Mouse (Mus musculus) lung, adult 2 months (tissue): ENCODE results near the gene Zfp385c.

ENCODE experiments used
- CTCF ChIP-seq: fragments of 200-500 bp; IDR thresholded peaks from 2 replicates; pipeline ENCODE4 v1.5.1; 2011; ENCODE audit warnings: mild to moderate bottlenecking, low read length, control low read depth; ENCODE audit not compliant: insufficient read depth
- POLR2A ChIP-seq: fragments of 200-500 bp; IDR thresholded peaks from 2 replicates; pipeline ENCODE4 v1.6.1; 2011; ENCODE audit warnings: low read depth, mild to moderate bottlenecking, control low read depth, low read length, borderline replicate concordance; ENCODE audit errors: extremely low read depth

- TF ChIP-seq CTCF (no peak), POLR2A (no peak)
Measured at GRCm38 (mm10) chr11:100643612-100644575, 48.4 kb downstream of the Zfp385c start.
